Mouse (Mus musculus): ENCODE measurements at regions not wholly inside any gene's neighbourhood (a gene's known extent, or its start where the extent isn't known, plus 50 kb on each side); places are given as distances from the start of the nearest gene placed in this dataset.

GRCm38 (mm10) chr10:117530007-117530858 is 99.1 kb upstream of the Cpm start:
- no peak overlapping the region for H3K4me2 ChIP-seq (replicated peaks; ENCODE audit: low read depth)

GRCm38 (mm10) chr10:117529269-117530006 is 99.9 kb upstream of the Cpm start:
- TF ChIP-seq CTCF (IDR thresholded peaks at IDR 0.05; ENCODE audit: low read depth): no peak
- H3K4me2 ChIP-seq (replicated peaks; ENCODE audit: low read depth): no peak overlapping the region
- WGBS: 87% methylated on average over 7 of the region's 7 CpGs
- H3K9ac ChIP-seq (ENCODE audit: low read depth, low read length): no peak overlapping the region
- no peak for ATAC-seq
- H3K9me3 ChIP-seq (ENCODE audit: control insufficient read depth): no peaks in the 10 kb centered on the region
- H3K36me3 ChIP-seq (ENCODE audit: control insufficient read depth, insufficient read depth): no peaks in the 10 kb centered on the region
- no peak overlapping the region for H3K27ac ChIP-seq (ENCODE audit: low read depth, low read length)
- H3K4me1 ChIP-seq (replicated peaks; ENCODE audit: control insufficient read depth, insufficient read depth, low read length): no peaks in the 10 kb centered on the region
- H3K4me3 ChIP-seq (ENCODE audit: low read depth, low read length): no peak overlapping the region
- no peaks in the 10 kb centered on the region for H3K27me3 ChIP-seq (replicated peaks; ENCODE audit: control insufficient read depth, insufficient read depth, low read length)

More at GRCm38 (mm10) chr10:117530007-117530858, 99.1 kb upstream of the Cpm start:
- Histone ChIP-seq H3K27me3 (replicated peaks; ENCODE audit: control insufficient read depth, insufficient read depth, low read length) (no peaks in the 10 kb centered on the region), H3K4me1 (replicated peaks; ENCODE audit: control insufficient read depth, insufficient read depth, low read length) (no peaks in the 10 kb centered on the region), H3K9ac (ENCODE audit: low read depth, low read length) (no peak overlapping the region), H3K9me3 (ENCODE audit: control insufficient read depth) (no peaks in the 10 kb centered on the region), H3K27ac (ENCODE audit: low read depth, low read length) (no peak overlapping the region), H3K4me3 (ENCODE audit: low read depth, low read length) (no peak overlapping the region), H3K36me3 (ENCODE audit: control insufficient read depth, insufficient read depth) (no peaks in the 10 kb centered on the region)
- WGBS: 75% methylated on average over 15 of the region's 15 CpGs
- no peak for ATAC-seq
- no peak for TF ChIP-seq CTCF (IDR thresholded peaks at IDR 0.05; ENCODE audit: low read depth)

- Histone ChIP-seq H3K9me3 (ENCODE audit: control insufficient read depth) (no peaks in the 10 kb centered on the region), H3K27me3 (replicated peaks; ENCODE audit: control insufficient read depth, insufficient read depth, low read length) (no peaks in the 10 kb centered on the region), H3K27ac (ENCODE audit: low read depth, low read length) (no peak overlapping the region), H3K4me1 (replicated peaks; ENCODE audit: control insufficient read depth, insufficient read depth, low read length) (no peaks in the 10 kb centered on the region), H3K36me3 (ENCODE audit: control insufficient read depth, insufficient read depth) (no peaks in the 10 kb centered on the region), H3K9ac (ENCODE audit: low read depth, low read length) (no peak overlapping the region), H3K4me3 (ENCODE audit: low read depth, low read length) (no peak overlapping the region), H3K4me2 (replicated peaks; ENCODE audit: low read depth) (no peak overlapping the region)
- ATAC-seq: no peak
- WGBS: 88% methylated on average over 8 of the region's 8 CpGs
- no peak for TF ChIP-seq CTCF (IDR thresholded peaks at IDR 0.05; ENCODE audit: low read depth)
Observed at GRCm38 (mm10) chr10:117528575-117529268, 100.6 kb upstream of the Cpm start.

GRCm38 (mm10) chr10:117527979-117528378 is 101.3 kb upstream of the Cpm start:
- 86% methylated on average over 6 of the region's 6 CpGs for WGBS
- ATAC-seq: no peak
- Histone ChIP-seq H3K4me3 (ENCODE audit: low read depth, low read length) (no peak overlapping the region), H3K27ac (ENCODE audit: low read depth, low read length) (no peak overlapping the region), H3K9me3 (ENCODE audit: control insufficient read depth) (no peaks in the 10 kb centered on the region), H3K9ac (ENCODE audit: low read depth, low read length) (no peak overlapping the region), H3K36me3 (ENCODE audit: control insufficient read depth, insufficient read depth) (no peaks in the 10 kb centered on the region), H3K27me3 (replicated peaks; ENCODE audit: control insufficient read depth, insufficient read depth, low read length) (no peaks in the 10 kb centered on the region), H3K4me2 (replicated peaks; ENCODE audit: low read depth) (no peak overlapping the region), H3K4me1 (replicated peaks; ENCODE audit: control insufficient read depth, insufficient read depth, low read length) (no peaks in the 10 kb centered on the region)
- TF ChIP-seq CTCF (IDR thresholded peaks at IDR 0.05; ENCODE audit: low read depth): no peak

- Histone ChIP-seq H3K9ac (ENCODE audit: low read depth, low read length) (no peak overlapping the region), H3K36me3 (ENCODE audit: control insufficient read depth, insufficient read depth) (no peaks in the 10 kb centered on the region), H3K27ac (ENCODE audit: low read depth, low read length) (no peak overlapping the region), H3K27me3 (replicated peaks; ENCODE audit: control insufficient read depth, insufficient read depth, low read length) (no peaks in the 10 kb centered on the region), H3K4me1 (replicated peaks; ENCODE audit: control insufficient read depth, insufficient read depth, low read length) (no peaks in the 10 kb centered on the region), H3K4me3 (ENCODE audit: low read depth, low read length) (no peak overlapping the region), H3K4me2 (replicated peaks; ENCODE audit: low read depth) (no peak overlapping the region), H3K9me3 (ENCODE audit: control insufficient read depth) (no peaks in the 10 kb centered on the region)
- 92% methylated on average over 5 of the region's 5 CpGs for WGBS
- no peak for ATAC-seq
- TF ChIP-seq CTCF (IDR thresholded peaks at IDR 0.05; ENCODE audit: low read depth): no peak
Observed at GRCm38 (mm10) chr10:117527243-117527642, 102.1 kb upstream of the Cpm start.

- Histone ChIP-seq H3K27ac (ENCODE audit: low read depth, low read length) (no peak overlapping the region), H3K4me3 (ENCODE audit: low read depth, low read length) (no peak overlapping the region), H3K9ac (ENCODE audit: low read depth, low read length) (no peak overlapping the region), H3K27me3 (replicated peaks; ENCODE audit: control insufficient read depth, insufficient read depth, low read length) (no peaks in the 10 kb centered on the region), H3K4me1 (replicated peaks; ENCODE audit: control insufficient read depth, insufficient read depth, low read length) (no peaks in the 10 kb centered on the region), H3K9me3 (ENCODE audit: control insufficient read depth) (no peaks in the 10 kb centered on the region), H3K4me2 (replicated peaks; ENCODE audit: low read depth) (no peak overlapping the region), H3K36me3 (ENCODE audit: control insufficient read depth, insufficient read depth) (no peaks in the 10 kb centered on the region)
- no peak for TF ChIP-seq CTCF (IDR thresholded peaks at IDR 0.05; ENCODE audit: low read depth)
- no peak for ATAC-seq
- 53% methylated on average over 3 of the region's 3 CpGs for WGBS
Observed at GRCm38 (mm10) chr10:117526834-117527188, 102.5 kb upstream of the Cpm start.

Measured in intestine, postnatal 0 days (tissue).